Mouse (Mus musculus) heart, embryonic 14.5 days (tissue): ENCODE measurements around the gene Bhlhe41. TPM values are rescaled to one million over a fixed set of nuclear protein-coding genes. Genes with fewer than 3 reads are reported as not detected.

Experiments used
- ATAC-seq: fragments of 200-750 bp; cut with Nextera tagmentation; 2 replicates; pipeline ENCODE4 v1.8.0; 2017; ENCODE audit warnings: low read depth, moderate TSS enrichment; ENCODE audit not compliant: insufficient number of reproducible peaks, insufficient read depth, low FRiP score
- H3K27ac ChIP-seq, 2 experiments: fragments of 200-500 bp in 1 of 2; fragments of 300-500 bp in 1 of 2; sonication (generic) in 1 of 2; replicated peaks in 1 of 2; 2 replicates each; pipeline ENCODE4 v1.5.1; 2012 to 2014; ENCODE audit warnings: low read depth in 2 of 2, low read length in 2 of 2, control low read depth in 1 of 2, mild to moderate bottlenecking in 1 of 2, mixed read lengths in 1 of 2; ENCODE audit not compliant: control insufficient read depth in 1 of 2, insufficient read depth in 1 of 2
- H3K27me3 ChIP-seq: fragments of 300-500 bp; sonication (generic); 2 replicates; pipeline ENCODE4 v1.6.1; 2014; ENCODE audit warnings: mild to moderate bottlenecking, low read length, control low read depth; ENCODE audit not compliant: control insufficient read depth, insufficient read depth
- H3K36me3 ChIP-seq: fragments of 300-500 bp; sonication (generic); 2 replicates; pipeline ENCODE4 v1.6.1; 2014; ENCODE audit warnings: mild to moderate bottlenecking, control low read depth, low read length, mixed read lengths; ENCODE audit not compliant: control insufficient read depth, insufficient read depth
- H3K4me1 ChIP-seq, 2 experiments: fragments of 200-500 bp in 1 of 2; fragments of 300-500 bp in 1 of 2; sonication (generic) in 1 of 2; 2 replicates each; pipeline ENCODE4 v1.6.1; 2012 to 2014; ENCODE audit warnings: low read length in 2 of 2, control low read depth in 1 of 2, mixed read lengths in 1 of 2; ENCODE audit not compliant: control insufficient read depth in 2 of 2, insufficient read depth in 2 of 2
- H3K4me2 ChIP-seq: fragments of 300-500 bp; sonication (generic); 2 replicates; pipeline ENCODE4 v1.6.1; 2014; ENCODE audit warnings: mild to moderate bottlenecking, low read length
- H3K4me3 ChIP-seq, 2 experiments: fragments of 200-500 bp in 1 of 2; fragments of 300-500 bp in 1 of 2; sonication (generic) in 1 of 2; 2 replicates each; pipeline ENCODE4 v1.5.1; 2012 to 2014; ENCODE audit warnings: low read length in 2 of 2, mild to moderate bottlenecking in 2 of 2, control low read depth in 1 of 2, low read depth in 1 of 2, moderate library complexity in 1 of 2; ENCODE audit not compliant: control insufficient read depth in 1 of 2, insufficient read depth in 1 of 2
- H3K9ac ChIP-seq: fragments of 300-500 bp; sonication (generic); 2 replicates; pipeline ENCODE4 v1.6.1; 2014; ENCODE audit warnings: mild to moderate bottlenecking, low read length
- H3K9me3 ChIP-seq: fragments of 300-500 bp; sonication (generic); 2 replicates; pipeline ENCODE4 v1.6.1; 2016; ENCODE audit warnings: low read length, control low read depth; ENCODE audit not compliant: control insufficient read depth
- WGBS: fragments of 180-500 bp; shearing (Covaris S2); extraction: QIAGEN DNeasy Blood & Tissue Kit; methylation state at CpG from one replicate; pipeline ENCODE4 v1.1.7; 2014; 5-methylcytosine and 5-hydroxymethylcytosine counted together
- polyA plus RNA-seq: library from polyadenylated mRNA; unstranded; fragments of >200 nt; fragmentation: Nextera tagmentation; extraction: Ambion mirVana; gene quantifications from 2 replicates; pipeline ENCODE4 v1.2.1, GENCODE M21; 2014

The Bhlhe41 gene
- polyA plus RNA-seq, 1 experiment from 2014 or later, result 8.6 TPM

DNA sequence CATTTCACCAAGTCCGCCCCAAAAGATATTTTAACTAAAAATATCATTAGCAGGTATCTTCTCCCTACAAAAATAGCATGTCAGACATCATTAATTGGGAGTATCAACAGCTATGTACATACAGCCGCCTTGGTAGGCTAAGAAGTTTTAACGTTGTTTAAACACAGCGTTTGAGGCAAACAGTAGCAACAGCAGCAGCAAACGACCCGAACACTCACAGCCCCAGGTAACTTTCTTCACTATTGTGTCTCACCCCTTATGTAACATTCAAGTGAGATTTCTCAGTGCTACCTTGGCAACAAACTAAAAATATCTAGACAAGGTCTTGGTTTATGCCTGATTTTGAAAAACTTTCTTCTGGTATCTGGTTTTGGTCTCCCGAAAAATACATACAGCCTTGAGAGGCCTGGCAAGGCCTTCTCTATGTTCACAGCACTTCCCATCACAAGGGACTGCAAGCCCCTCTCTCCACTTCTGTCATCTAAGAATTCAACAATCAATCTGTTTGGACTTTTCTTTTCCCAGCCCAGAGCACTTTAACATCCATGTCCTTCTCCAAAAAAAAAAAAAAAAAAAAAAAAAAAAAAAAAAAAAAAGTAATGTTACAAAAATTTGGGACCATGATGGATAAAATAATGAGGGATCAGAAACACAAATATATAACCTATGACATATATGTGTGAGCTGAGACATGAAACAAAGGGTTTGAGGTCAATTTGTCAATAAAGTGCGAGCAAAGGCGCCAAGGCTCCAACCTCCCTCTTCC lies 3.7 kb downstream of the Bhlhe41 start:
- WGBS, result 66% methylated on average over 9 of the region's 9 CpGs
- Histone ChIP-seq H3K9ac (peak overlapping the region; percentile 89), H3K4me3 (peak overlapping the region; percentile 63 to 74), H3K27me3 (peaks cover 8% of the 10 kb centered on the region), H3K4me2 (peak overlapping the region; percentile 99), H3K9me3 (no peaks in the 10 kb centered on the region), H3K27ac (no peak overlapping the region), H3K4me1 (peaks cover 3 to 22% of the 10 kb centered on the region in 2 experiments), H3K36me3 (peaks cover 20% of the 10 kb centered on the region; the same call in 1 of the 2 replicates)
- ATAC-seq, result no peak

DNA sequence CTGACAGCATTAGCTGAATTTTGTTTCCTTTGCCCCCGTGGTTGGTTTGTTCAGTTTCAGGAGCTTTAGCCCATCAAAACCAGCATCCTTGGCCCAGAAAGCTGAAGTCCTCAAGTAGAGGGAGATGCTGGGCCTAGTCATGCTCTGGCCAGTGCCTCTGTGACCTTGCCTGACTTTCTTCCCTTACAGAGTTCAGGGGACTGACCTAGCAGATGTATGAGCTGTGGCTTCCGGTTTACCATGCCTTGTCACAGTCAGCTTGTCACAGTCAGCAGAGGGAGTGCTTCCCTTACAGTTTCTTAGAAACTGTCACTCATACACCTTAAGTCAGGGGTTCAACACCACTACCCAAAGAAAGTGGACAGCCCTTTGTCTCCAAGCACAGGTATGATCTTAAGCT lies 5.0 kb downstream of the Bhlhe41 start:
- H3K4me3 ChIP-seq, result no peak overlapping the region
- no peaks in the 10 kb centered on the region for H3K9me3 ChIP-seq
- H3K4me2 ChIP-seq, result no peak overlapping the region
- ATAC-seq, result no peak
- peak overlapping the region; percentile 4 to 53; a peak in 3 of 4 replicates for H3K27ac ChIP-seq
- no peak overlapping the region for H3K9ac ChIP-seq
- peaks cover 8% of the 10 kb centered on the region for H3K27me3 ChIP-seq
- peaks cover 7 to 29% of the 10 kb centered on the region in 2 experiments for H3K4me1 ChIP-seq
- 31% methylated on average over 2 of the region's 2 CpGs for WGBS
- peaks cover 20% of the 10 kb centered on the region; the same call in 1 of the 2 replicates for H3K36me3 ChIP-seq

DNA sequence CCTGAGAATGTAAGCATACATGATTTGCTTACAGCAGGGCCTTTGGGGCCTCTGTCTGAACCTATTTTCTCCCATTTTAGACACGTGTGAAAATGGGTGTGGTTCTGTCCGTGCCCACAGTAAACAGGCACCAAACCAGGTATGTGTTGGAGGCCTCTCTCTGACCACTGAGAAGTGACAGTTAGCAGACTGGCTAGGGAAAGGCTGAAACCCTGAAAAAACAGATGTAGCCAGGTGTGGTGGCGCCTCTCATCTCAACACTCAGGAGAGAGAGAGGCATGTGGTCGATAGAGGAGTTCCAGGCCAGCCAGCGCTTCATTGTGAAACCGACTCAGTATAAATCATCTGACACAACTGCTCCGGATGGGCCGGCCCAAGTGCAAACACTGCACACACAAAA lies 6.9 kb downstream of the Bhlhe41 start:
- Histone ChIP-seq H3K4me3 (no peak overlapping the region), H3K4me2 (no peak overlapping the region), H3K9me3 (no peaks in the 10 kb centered on the region), H3K36me3 (peaks cover 20% of the 10 kb centered on the region; the same call in 1 of the 2 replicates), H3K27ac (no peak overlapping the region), H3K27me3 (peaks cover 5% of the 10 kb centered on the region; the same call in 1 of the 2 replicates), H3K9ac (no peak overlapping the region), H3K4me1 (peaks cover 12 to 40% of the 10 kb centered on the region in 2 experiments)
- WGBS, result 66% methylated on average over 8 of the region's 8 CpGs
- no peak for ATAC-seq

DNA sequence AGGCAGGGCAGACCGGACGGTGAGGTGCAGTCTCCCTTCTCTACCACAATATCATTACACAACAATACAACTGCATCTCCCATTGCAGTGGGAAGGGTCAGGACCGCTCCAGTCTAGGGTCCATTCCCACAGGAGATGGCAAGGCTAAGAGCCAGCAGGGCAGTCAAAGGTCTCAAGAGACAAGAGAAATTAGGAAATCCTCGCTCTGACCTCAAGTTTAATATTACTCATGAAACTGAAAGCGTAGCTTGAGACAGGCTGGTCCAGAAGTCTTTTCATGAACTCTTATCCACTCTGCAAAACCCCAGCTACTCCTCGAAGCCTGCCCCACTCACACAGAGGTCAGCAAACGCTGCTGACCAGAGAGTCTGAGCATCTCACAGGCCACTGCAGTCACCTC lies 7.9 kb downstream of the Bhlhe41 start:
- Histone ChIP-seq H3K4me2 (no peak overlapping the region), H3K9me3 (no peaks in the 10 kb centered on the region), H3K27ac (no peak overlapping the region), H3K9ac (no peak overlapping the region), H3K27me3 (peaks cover 4% of the 10 kb centered on the region; the same call in 1 of the 2 replicates), H3K4me3 (no peak overlapping the region), H3K4me1 (peaks cover 12 to 36% of the 10 kb centered on the region in 2 experiments), H3K36me3 (peaks cover 20% of the 10 kb centered on the region; the same call in 1 of the 2 replicates)
- 88% methylated on average over 7 of the region's 7 CpGs for WGBS
- no peak for ATAC-seq

DNA sequence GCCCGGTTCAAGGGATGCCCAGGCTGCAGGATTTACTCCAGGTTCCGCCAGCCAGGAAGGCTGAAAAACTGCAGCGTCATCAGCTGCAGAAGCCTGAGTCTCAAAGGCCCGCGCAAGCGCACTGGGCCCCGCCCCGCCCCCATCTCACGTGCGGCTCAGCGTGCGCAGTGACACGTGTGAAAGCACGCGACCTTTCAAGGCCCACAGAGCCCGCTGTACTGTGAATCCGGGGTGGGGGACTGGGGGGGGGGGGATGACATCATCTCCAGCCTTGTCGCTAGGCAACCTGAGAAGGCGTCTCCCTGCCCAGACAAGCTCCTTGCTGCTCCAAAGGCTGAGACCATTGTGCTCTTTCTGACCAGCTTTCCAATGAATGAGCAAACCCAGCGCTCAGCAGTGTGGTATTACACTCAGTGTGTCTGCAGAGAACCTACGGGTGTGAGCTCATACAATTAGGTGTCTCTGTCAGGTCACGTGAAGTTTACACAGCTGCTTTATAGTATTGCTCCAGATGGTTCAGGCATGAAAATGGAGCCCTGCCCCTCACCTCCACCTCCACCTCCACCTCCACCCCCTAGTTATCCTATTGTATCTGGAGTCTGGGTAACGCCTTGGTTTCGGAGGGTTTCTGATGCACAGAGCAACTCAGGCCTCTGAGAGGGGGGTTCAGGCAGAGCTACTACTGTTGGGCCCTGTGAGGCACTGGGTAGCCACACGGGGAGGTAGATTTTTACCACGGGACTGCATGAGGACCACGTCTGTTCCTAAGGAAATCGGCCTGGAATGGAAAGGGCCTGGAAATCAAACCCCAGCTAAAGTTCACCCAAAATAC lies 9.4 kb downstream of the Bhlhe41 start:
- ATAC-seq, result peak; percentile 83
- peak overlapping the region; percentile 66 for H3K4me2 ChIP-seq
- H3K4me1 ChIP-seq, result peaks cover 15 to 36% of the 10 kb centered on the region in 2 experiments
- H3K9me3 ChIP-seq, result no peaks in the 10 kb centered on the region
- H3K27me3 ChIP-seq, result no peaks in the 10 kb centered on the region
- peaks cover 20% of the 10 kb centered on the region; the same call in 1 of the 2 replicates for H3K36me3 ChIP-seq
- 8% methylated on average over 28 of the region's 28 CpGs for WGBS
- H3K4me3 ChIP-seq, result peak overlapping the region; percentile 12 to 17; a peak in 2 of 4 replicates
- H3K27ac ChIP-seq, result peak overlapping the region; percentile 29 to 52; a peak in 2 of 4 replicates
- H3K9ac ChIP-seq, result peak overlapping the region; percentile 62

DNA sequence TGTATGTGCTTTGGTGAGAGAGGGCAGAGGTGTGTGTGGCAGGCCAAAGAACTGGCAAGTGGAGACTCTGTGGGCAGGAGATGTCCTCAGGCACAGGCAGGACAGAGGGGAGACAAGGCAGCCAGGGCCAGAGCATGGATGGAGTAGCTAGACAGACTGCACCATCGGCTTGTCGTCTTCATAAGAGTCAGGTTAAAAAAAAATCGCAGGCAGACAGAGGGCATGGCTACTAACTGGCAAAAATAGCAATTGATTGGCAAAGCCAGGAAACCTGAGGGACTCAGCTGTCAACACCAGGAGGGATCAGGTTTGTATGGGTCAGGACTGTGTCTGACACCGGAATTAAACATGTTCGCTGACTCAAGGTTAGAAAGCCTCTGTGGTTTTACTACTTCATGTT lies 10.6 kb downstream of the Bhlhe41 start:
- peaks cover 20% of the 10 kb centered on the region; the same call in 1 of the 2 replicates for H3K36me3 ChIP-seq
- H3K4me3 ChIP-seq, result no peak overlapping the region
- WGBS, result 33% methylated on average over 5 of the region's 5 CpGs
- H3K4me1 ChIP-seq, result peaks cover 12 to 31% of the 10 kb centered on the region in 2 experiments
- no peaks in the 10 kb centered on the region for H3K27me3 ChIP-seq
- no peak for ATAC-seq
- peak overlapping the region in 1 of 2 experiments; percentile 29; a peak in 2 of 4 replicates for H3K27ac ChIP-seq
- H3K9ac ChIP-seq, result peak overlapping the region; percentile 62
- H3K9me3 ChIP-seq, result no peaks in the 10 kb centered on the region
- H3K4me2 ChIP-seq, result no peak overlapping the region

DNA sequence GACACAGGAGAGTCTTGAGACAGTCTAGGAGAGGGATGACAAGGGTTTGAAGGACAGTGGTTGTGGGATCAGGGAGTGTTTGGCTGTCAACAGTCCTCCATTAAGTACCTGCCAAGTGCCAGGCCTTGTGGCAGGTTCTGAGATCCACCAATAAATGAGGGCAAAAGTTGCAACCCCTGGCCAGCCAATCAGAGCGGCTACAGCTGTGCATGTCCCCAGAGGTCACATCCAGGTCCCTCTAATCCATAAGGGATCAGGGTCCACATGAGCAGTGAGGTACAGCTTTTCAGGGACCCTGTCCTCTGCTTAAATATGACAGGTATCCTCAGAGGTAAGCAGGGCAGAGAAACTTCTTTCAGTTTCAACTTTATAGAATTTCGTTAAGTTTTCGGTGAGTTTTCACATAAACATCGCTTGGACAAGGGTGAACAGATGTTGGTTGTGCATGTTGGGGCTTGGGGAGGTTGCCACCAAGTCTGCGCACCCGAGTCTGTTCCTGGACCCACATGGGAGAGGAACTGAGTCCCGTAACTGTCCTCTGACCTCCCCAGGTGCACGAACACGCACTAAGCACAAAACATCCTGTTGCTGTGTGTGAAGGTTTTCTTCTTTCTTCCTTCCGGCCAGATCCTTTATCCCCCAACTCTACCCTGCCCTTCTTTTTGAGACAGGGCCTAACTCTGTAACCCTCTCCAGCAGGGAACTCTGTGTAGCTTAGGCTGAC lies 11.8 kb downstream of the Bhlhe41 start:
- H3K4me2 ChIP-seq, result no peak overlapping the region
- no peaks in the 10 kb centered on the region for H3K27me3 ChIP-seq
- no peak overlapping the region for H3K27ac ChIP-seq
- H3K9me3 ChIP-seq, result no peaks in the 10 kb centered on the region
- peaks cover 10% of the 10 kb centered on the region; the same call in 1 of the 2 replicates for H3K36me3 ChIP-seq
- H3K9ac ChIP-seq, result no peak overlapping the region
- no peak overlapping the region for H3K4me3 ChIP-seq
- H3K4me1 ChIP-seq, result peaks cover 12 to 31% of the 10 kb centered on the region in 2 experiments
- 90% methylated on average over 10 of the region's 10 CpGs for WGBS
- no peak for ATAC-seq
